Mouse (Mus musculus) kidney, embryonic 15.5 days (tissue): ENCODE measurements around the gene Sh3rf3. TPM values are rescaled to one million over a fixed set of nuclear protein-coding genes. Genes with fewer than 3 reads are reported as not detected.

Experiments used
- ATAC-seq: fragments of 200-750 bp; cut with Nextera tagmentation; replicated peaks from 2 replicates; pipeline ENCODE4 v1.8.0; 2017; ENCODE audit warnings: moderate TSS enrichment; ENCODE audit not compliant: low FRiP score
- H3K27ac ChIP-seq: fragments of 300-500 bp; sonication (generic); 2 replicates; pipeline ENCODE4 v1.5.1; 2015; ENCODE audit warnings: mild to moderate bottlenecking, inconsistent platforms
- H3K27me3 ChIP-seq: fragments of 300-500 bp; sonication (generic); 2 replicates; pipeline ENCODE4 v1.6.1; 2015; ENCODE audit warnings: inconsistent platforms
- H3K36me3 ChIP-seq: fragments of 300-500 bp; sonication (generic); 2 replicates; pipeline ENCODE4 v1.6.1; 2015; ENCODE audit warnings: inconsistent platforms
- H3K4me1 ChIP-seq: fragments of 300-500 bp; sonication (generic); 2 replicates; pipeline ENCODE4 v1.6.1; 2015; ENCODE audit warnings: inconsistent platforms
- H3K4me2 ChIP-seq: fragments of 300-500 bp; sonication (generic); 2 replicates; pipeline ENCODE4 v1.6.1; 2015; ENCODE audit warnings: moderate library complexity, mild to moderate bottlenecking, inconsistent platforms
- H3K4me3 ChIP-seq: fragments of 300-500 bp; sonication (generic); replicated peaks from 2 replicates; pipeline ENCODE4 v1.5.1; 2015; ENCODE audit warnings: mild to moderate bottlenecking, inconsistent platforms
- H3K9ac ChIP-seq: fragments of 300-500 bp; sonication (generic); 2 replicates; pipeline ENCODE4 v1.6.1; 2015; ENCODE audit warnings: mild to moderate bottlenecking, inconsistent platforms
- H3K9me3 ChIP-seq: fragments of 300-500 bp; sonication (generic); replicated peaks from 2 replicates; pipeline ENCODE4 v1.6.1; 2016; ENCODE audit warnings: inconsistent platforms
- WGBS: fragments of 180-500 bp; shearing (Covaris S2); methylation state at CpG from one replicate; pipeline ENCODE4 v1.1.7; 2015; ENCODE audit warnings: mixed read lengths; 5-methylcytosine and 5-hydroxymethylcytosine counted together
- polyA plus RNA-seq: library from polyadenylated mRNA; unstranded; fragments of >200 nt; fragmentation: Nextera tagmentation; extraction: Ambion mirVana; gene quantifications from 2 replicates; pipeline ENCODE4 v1.2.1, GENCODE M21; 2015

Sh3rf3 gene
- polyA plus RNA-seq, 1 experiment from 2014 or later = 1.3 TPM

DNA sequence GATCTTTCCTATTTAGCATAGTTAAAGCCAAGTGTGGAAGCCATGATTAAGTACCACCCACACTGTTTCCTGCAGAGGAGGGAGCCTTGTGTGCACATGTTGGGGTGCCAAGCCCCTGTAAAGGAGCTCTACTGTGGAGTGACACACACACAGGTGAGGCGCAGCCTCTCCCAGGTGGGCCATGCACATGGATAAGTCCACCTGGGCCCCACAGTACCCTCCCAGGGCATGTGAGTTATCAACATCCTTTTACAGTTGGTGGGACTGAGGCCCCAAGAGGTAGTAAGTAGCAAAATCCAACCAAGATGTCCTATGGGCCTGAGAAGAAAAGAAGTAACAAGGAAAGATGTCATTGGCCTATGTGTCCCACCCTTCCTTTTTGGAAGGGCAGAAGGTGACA lies 305.8 kb downstream of the Sh3rf3 start:
- H3K27ac ChIP-seq = no peak overlapping the region
- H3K9me3 ChIP-seq = no peaks in the 10 kb centered on the region
- 94% methylated on average over 1 of the region's 1 CpGs for WGBS
- no peak overlapping the region for H3K4me3 ChIP-seq
- ATAC-seq = no peak
- H3K36me3 ChIP-seq = no peaks in the 10 kb centered on the region
- H3K27me3 ChIP-seq = no peaks in the 10 kb centered on the region
- no peak overlapping the region for H3K4me2 ChIP-seq
- no peak overlapping the region for H3K9ac ChIP-seq
- 0 out of 2 replicates have a peak, but pooled peaks cover 5% of the 10 kb centered on the region for H3K4me1 ChIP-seq

DNA sequence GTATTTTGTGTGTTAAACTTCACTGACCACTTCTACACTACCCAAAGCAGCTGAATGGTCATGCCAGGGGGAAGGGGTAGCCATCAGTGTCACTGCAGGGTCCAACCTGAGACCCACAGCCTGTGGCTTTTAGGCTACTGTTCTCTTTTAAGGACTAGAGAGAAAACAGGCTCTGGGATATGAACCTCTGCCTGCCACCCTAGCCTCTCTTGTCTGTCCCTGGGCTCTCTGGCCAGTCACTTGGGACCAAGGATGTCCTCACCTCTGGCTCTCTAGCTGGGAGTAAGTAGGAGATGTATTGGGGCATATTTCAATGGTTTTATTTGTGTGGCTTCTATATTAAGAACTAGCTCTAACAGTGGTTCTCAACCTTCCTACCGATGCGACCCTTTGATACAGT lies 306.7 kb downstream of the Sh3rf3 start:
- Histone ChIP-seq H3K27ac (no peak overlapping the region), H3K4me2 (no peak overlapping the region), H3K9ac (no peak overlapping the region), H3K9me3 (no peaks in the 10 kb centered on the region), H3K27me3 (no peaks in the 10 kb centered on the region), H3K36me3 (no peaks in the 10 kb centered on the region), H3K4me1 (0 out of 2 replicates have a peak, but pooled peaks cover under 1% of the 10 kb centered on the region), H3K4me3 (no peak overlapping the region)
- no peak for ATAC-seq
- WGBS = 85% methylated on average over 2 of the region's 2 CpGs

DNA sequence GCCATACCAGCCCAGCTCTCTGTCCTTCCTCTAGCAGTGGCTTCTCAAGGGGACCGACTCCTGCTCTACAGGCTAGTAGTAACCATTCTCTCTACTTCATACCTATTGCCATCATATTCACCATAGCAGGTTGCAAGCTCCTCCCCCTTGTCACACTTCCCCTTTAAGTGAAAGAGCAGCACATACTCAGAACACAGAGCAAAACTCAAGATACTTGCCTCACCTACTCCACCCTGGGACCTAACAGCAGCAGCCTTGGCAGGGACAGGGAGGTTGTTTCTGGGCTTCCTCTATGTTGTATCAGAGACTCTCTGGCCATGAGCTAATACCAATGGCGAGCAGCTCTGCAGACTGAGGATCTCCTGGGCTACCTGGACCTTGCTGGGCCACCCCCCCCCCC lies 312.3 kb downstream of the Sh3rf3 start:
- WGBS = 86% methylated on average over 2 of the region's 2 CpGs
- no peak overlapping the region for H3K27ac ChIP-seq
- H3K27me3 ChIP-seq = no peaks in the 10 kb centered on the region
- H3K36me3 ChIP-seq = no peaks in the 10 kb centered on the region
- no peak overlapping the region for H3K4me3 ChIP-seq
- ATAC-seq = no peak
- no peak overlapping the region for H3K4me2 ChIP-seq
- H3K9ac ChIP-seq = no peak overlapping the region
- no peaks in the 10 kb centered on the region for H3K4me1 ChIP-seq
- H3K9me3 ChIP-seq = no peaks in the 10 kb centered on the region

DNA sequence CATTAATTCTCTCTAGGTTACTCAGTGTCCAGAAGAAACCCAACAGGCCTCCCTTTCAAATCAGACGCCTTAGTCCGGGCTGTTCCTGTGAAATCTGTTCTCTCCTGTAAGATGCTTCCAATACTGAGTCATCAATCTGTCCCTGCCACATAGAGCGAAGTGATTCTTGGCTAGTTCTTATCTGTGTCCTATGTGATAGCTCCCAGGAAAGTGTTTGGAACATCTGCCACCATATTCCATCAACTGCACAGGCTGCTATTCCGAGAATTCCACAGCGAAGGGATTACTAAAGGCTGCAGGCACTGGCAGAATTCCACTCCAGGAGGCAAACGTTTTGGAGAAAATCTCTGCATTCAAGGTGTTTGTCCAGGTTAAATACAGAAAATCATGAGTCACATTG lies 314.5 kb downstream of the Sh3rf3 start:
- Histone ChIP-seq H3K4me1 (peaks cover 6% of the 10 kb centered on the region; the same call in 1 of the 2 replicates), H3K9me3 (no peaks in the 10 kb centered on the region), H3K4me2 (no peak overlapping the region), H3K9ac (no peak overlapping the region), H3K27ac (no peak overlapping the region), H3K36me3 (no peaks in the 10 kb centered on the region), H3K4me3 (no peak overlapping the region), H3K27me3 (no peaks in the 10 kb centered on the region)
- no peak for ATAC-seq
- WGBS = 73% methylated on average over 6 of the region's 6 CpGs

DNA sequence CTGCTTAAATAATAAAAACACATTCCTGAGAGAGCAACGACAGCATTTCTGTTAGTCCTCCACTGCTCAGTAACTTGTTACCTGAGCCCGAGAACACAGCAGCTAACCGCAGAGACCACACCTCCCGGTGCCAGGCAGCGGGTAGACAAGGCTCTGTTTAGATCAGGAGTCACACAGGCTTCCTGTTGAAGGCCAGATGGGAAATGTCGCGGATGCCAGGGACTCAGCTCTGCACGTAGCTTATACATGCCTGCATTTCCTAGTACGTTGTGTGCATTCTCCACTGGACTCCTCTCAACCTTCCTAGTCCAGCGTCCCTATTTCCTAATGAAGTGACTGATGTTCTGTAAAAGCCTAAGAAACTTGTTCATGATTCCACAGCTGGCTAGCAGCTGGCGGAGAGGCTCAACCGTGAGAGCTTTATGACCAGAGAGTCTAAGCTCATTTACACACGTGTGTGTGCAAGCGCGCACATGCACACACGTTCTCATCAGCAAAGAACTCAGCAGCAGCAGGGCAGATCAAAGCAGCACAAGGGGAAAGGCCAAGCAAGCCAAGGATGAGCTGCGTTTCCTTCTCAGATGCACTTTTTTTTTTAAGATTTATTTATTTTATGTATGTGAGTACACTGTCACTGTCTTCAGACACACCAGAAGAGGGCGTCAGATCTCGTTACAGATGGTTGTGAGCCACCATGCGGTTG lies 318.9 kb downstream of the Sh3rf3 start:
- 62% methylated on average over 20 of the region's 20 CpGs for WGBS
- no peaks in the 10 kb centered on the region for H3K9me3 ChIP-seq
- no peaks in the 10 kb centered on the region for H3K36me3 ChIP-seq
- H3K27ac ChIP-seq = no peak overlapping the region
- no peak overlapping the region for H3K4me3 ChIP-seq
- peaks cover 6% of the 10 kb centered on the region; the same call in 1 of the 2 replicates for H3K4me1 ChIP-seq
- no peak for ATAC-seq
- no peaks in the 10 kb centered on the region for H3K27me3 ChIP-seq
- no peak overlapping the region for H3K4me2 ChIP-seq
- no peak overlapping the region for H3K9ac ChIP-seq

DNA sequence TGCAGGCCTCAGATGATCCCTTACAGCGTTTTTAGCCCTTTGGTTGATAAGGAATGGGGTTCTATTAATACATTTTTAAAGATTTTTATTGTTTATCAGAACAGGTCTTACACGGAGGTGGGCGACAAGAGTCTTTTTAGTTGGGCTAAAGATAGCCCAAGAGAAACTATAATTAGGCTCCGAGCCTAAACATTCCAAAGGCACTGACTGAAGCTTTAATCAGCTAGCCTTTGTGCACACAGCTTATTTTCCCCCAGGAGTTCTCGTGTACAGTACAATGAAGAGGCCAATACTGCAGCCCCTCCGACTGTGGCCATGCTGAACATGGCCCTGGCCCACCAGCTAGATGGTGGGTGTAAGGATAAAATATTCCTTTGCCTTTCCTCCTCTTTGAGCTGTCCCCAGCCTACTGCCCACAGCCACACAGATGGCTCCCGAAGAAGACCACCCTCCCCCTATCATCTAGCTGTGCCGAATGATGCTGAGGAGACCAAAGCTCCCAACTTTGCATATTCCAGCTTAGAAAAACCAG lies 320.4 kb downstream of the Sh3rf3 start:
- Histone ChIP-seq H3K27me3 (no peaks in the 10 kb centered on the region), H3K27ac (no peak overlapping the region), H3K4me1 (peaks cover 6% of the 10 kb centered on the region; the same call in 1 of the 2 replicates), H3K36me3 (no peaks in the 10 kb centered on the region), H3K9me3 (no peaks in the 10 kb centered on the region), H3K4me2 (no peak overlapping the region), H3K9ac (no peak overlapping the region), H3K4me3 (no peak overlapping the region)
- 77% methylated on average over 8 of the region's 8 CpGs for WGBS
- no peak for ATAC-seq

DNA sequence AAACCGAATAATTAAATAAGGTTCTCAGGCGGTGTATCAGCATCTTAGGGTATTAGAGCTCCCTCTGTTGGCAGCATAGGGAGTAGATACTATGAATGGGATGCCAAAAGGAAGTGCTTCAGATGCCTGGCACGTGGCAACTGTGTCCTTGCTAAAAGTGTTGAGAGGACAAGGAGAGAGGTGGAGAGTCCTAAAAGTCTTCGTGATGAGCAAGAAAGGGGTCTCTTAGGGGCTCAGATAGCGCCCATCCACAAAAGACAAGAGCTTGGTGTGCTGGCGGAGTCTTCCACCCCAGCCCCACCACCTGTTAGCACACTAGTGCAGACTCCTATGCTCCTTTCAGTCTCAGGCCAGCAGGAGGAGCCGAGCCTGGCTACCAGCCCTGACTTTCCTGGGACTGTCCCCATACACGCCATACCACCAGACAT lies 336.8 kb downstream of the Sh3rf3 start:
- Histone ChIP-seq H3K36me3 (no peaks in the 10 kb centered on the region), H3K4me1 (0 out of 2 replicates have a peak, but pooled peaks cover 4% of the 10 kb centered on the region), H3K9me3 (no peaks in the 10 kb centered on the region), H3K4me3 (no peak overlapping the region), H3K9ac (no peak overlapping the region), H3K27me3 (no peaks in the 10 kb centered on the region), H3K27ac (no peak overlapping the region), H3K4me2 (0 out of 2 replicates have a peak overlapping the region, but pooled peaks have one; percentile 10)
- ATAC-seq = peak; percentile 70; the same call in 1 of the 2 replicates
- 25% methylated on average over 8 of the region's 8 CpGs for WGBS

DNA sequence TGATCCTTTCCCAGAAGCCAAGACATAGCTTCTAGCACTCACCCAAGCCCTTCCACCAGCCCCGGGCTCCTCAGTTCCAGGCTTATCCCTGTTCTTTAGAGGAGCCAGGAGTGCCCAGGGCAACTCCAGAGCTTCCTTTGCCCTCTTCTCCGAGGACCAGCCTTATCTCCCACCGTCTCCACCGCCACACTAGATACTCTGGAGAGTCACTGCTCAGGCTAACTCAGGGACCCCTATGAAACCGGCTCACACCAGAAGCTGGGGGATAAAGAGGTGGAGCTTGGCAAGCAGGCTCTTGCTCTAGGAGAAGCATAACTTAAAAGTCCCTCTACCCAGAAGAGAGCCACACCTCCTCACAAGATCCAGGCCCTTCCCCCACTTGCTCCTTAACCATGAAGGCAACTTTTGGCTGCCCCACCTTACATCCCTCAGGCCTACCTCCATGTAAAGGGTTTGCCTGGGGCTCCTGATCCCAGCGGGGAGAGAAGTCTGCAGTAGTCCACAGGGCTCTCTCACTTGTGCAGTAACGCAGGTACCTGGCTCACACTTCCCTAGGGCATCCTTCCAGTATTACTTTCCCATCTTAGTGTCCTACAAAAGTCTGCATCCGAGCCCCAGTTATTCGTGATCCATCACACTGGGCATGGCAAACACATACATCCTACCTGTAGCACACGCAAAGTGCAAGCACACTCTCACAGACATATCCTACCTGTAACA lies 337.9 kb downstream of the Sh3rf3 start:
- H3K9me3 ChIP-seq = no peaks in the 10 kb centered on the region
- no peak overlapping the region for H3K4me3 ChIP-seq
- H3K4me1 ChIP-seq = 0 out of 2 replicates have a peak, but pooled peaks cover 4% of the 10 kb centered on the region
- no peak overlapping the region for H3K9ac ChIP-seq
- no peak for ATAC-seq
- H3K27me3 ChIP-seq = no peaks in the 10 kb centered on the region
- no peak overlapping the region for H3K4me2 ChIP-seq
- H3K27ac ChIP-seq = no peak overlapping the region
- 89% methylated on average over 10 of the region's 10 CpGs for WGBS
- no peaks in the 10 kb centered on the region for H3K36me3 ChIP-seq

DNA sequence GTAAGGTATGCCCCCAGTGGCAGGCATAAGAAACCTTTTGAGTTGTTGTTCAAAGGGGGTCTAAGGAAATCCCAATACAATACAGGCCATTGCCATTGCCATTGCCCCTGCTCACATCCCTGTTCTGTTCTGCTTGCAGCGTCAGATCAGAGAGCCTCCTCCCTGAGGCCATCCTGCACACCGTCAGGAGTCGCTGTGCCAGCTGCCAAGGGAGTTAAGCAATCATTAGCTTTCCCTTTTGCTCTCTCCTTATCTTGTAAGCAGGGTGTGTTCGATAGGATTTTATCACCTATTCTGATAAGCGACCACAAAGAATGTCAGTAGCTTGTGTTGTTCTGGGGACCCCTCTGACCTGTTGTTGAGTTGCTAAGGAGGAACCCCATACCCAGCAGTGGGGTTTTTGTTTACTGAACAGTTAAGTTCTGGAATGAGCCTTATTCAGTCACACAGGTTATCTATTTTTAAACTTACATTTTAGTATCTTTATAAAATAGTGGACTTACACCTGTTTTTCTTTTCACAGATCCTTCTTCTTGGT lies 339.5 kb downstream of the Sh3rf3 start:
- no peak overlapping the region for H3K9ac ChIP-seq
- H3K9me3 ChIP-seq = no peaks in the 10 kb centered on the region
- no peak overlapping the region for H3K4me3 ChIP-seq
- no peaks in the 10 kb centered on the region for H3K36me3 ChIP-seq
- no peak for ATAC-seq
- H3K4me2 ChIP-seq = no peak overlapping the region
- 75% methylated on average over 5 of the region's 5 CpGs for WGBS
- H3K4me1 ChIP-seq = 0 out of 2 replicates have a peak, but pooled peaks cover 4% of the 10 kb centered on the region
- no peak overlapping the region for H3K27ac ChIP-seq
- H3K27me3 ChIP-seq = no peaks in the 10 kb centered on the region

DNA sequence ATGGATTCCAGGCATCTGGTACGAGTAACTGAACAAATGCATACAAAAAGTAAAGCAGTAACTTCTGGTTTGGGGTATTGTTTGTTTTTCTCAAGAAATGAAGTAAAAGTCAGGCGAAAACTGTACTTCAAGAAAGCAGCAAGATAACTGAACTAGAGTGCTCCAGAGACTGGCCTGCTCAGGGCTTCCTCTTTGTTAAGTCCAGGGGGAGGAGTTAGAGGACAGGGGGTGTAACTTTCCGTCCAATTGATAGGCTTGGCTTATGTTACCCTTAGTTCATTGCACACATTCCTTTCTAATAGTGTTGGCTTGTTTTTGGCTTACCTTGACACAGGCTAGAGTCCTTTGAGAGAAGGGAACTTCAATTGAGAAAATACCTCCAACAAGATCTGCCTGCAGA lies 345.5 kb downstream of the Sh3rf3 start:
- H3K27ac ChIP-seq = no peak overlapping the region
- no peaks in the 10 kb centered on the region for H3K4me1 ChIP-seq
- no peak overlapping the region for H3K4me2 ChIP-seq
- no peaks in the 10 kb centered on the region for H3K9me3 ChIP-seq
- ATAC-seq = no peak
- WGBS = 50% methylated on average over 3 of the region's 3 CpGs
- H3K36me3 ChIP-seq = no peaks in the 10 kb centered on the region
- H3K4me3 ChIP-seq = no peak overlapping the region
- H3K9ac ChIP-seq = no peak overlapping the region
- no peaks in the 10 kb centered on the region for H3K27me3 ChIP-seq

DNA sequence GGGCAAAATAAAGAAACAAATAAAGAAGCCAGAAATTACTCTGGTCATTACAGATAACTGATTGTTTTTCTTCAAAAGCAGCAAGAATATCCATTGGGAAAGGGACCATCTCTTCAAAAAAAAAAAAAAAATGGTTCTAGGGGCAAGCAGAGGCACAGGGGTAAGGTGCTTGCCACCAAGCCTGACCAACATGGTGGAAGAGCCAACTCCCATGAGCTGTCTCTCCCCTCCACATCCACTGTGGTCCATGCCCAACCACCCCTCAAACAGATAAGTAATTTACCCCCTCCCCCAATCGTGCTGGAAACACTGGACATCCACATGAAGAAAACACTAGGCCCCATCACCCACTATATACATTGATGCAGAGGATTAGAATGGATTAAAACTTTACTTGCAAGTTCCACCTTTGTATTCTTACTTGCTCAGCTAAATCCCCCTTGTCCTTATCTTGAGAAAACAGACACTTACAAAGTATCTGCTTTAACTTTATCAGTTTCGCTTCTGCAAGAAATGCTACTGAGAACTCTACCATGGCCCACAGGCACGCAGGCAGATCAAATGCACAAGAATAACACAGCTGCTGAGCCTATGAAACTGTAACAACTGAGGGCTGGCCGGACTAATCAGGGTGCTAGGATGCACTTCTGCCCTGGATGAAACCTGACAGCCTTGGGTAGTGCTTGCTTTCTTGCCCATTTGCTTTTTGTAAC lies 349.2 kb downstream of the Sh3rf3 start:
- 44% methylated on average over 4 of the region's 4 CpGs for WGBS
- ATAC-seq = no peak
- H3K4me3 ChIP-seq = no peak overlapping the region

More for the DNA sequence above, 349.2 kb downstream of the Sh3rf3 start:
- H3K9ac ChIP-seq = no peak overlapping the region
- H3K9me3 ChIP-seq = no peaks in the 10 kb centered on the region
- H3K36me3 ChIP-seq = peaks cover 5% of the 10 kb centered on the region; the same call in 1 of the 2 replicates
- no peaks in the 10 kb centered on the region for H3K27me3 ChIP-seq
- no peak overlapping the region for H3K27ac ChIP-seq
- H3K4me2 ChIP-seq = no peak overlapping the region
- no peaks in the 10 kb centered on the region for H3K4me1 ChIP-seq
